Mouse (Mus musculus) heart, adult 2 months (tissue): Measurements from ENCODE around the gene Agt.

Source experiments
- CTCF ChIP-seq: fragments of 200-600 bp; IDR thresholded peaks from 2 replicates; pipeline ENCODE4 v1.8.1; 2022; ENCODE audit warnings: antibody characterized with exemption, mild to moderate bottlenecking, moderate library complexity
- EP300 ChIP-seq: fragments of 200-500 bp; IDR thresholded peaks from 2 replicates; pipeline ENCODE4 v1.6.1; 2011; ENCODE audit warnings: low read depth, low read length, control low read depth; ENCODE audit not compliant: insufficient read depth
- POLR2A ChIP-seq: fragments of 200-500 bp; IDR thresholded peaks from 2 replicates; pipeline ENCODE4 v1.6.1; 2011; ENCODE audit warnings: mild to moderate bottlenecking, low read depth, low read length, control low read depth; ENCODE audit not compliant: insufficient read depth

DNA sequence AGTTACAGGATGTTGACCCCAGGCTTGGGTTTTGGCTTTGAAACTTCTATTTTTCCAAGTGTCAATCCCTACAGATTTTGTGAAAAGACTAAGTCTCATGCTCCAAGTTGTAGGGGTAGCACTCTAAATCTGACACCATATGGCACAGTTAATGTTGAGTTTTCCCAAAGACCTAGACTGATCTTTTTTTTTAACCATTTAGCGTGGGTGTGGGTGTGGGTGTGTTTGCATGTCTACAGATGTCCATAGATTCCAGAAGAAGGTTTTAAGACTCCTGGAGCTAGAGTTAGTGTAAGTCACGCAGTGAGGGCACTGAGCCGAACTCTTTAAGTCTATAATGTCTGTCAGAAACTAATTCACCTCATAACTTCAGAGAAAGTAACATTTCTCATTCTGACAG is 36.9 kb downstream of the Agt start:
- no peak for TF ChIP-seq POLR2A
- TF ChIP-seq CTCF: no peak
- TF ChIP-seq EP300: no peak
